33 mouse cellular contexts compared by ENCODE assay signal in the genomic region with DNA sequence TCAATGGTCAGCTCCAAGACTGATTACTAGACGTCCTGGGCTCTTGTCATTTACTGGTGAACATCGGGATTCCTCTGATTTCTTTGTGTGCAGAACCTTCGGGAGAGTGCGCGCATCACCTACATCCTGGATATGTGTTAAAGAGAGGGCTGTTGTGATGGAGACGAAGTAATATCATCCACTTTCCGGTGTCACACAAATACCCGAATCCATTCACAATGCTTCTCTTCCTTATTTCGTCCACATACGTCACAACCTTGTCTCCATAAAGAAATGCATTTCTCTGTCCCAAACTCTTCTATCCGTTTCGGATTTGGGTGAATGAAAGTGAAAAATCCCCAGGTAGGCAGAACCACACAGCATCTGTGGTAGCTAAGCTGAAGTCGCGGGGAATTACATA. TPM values are rescaled to one million over a fixed set of nuclear protein-coding genes. Genes with fewer than 3 reads are reported as not detected.
A peak's percentile ranks its signal among the peaks of the same experiment; 100 is the strongest.
DNase-seq lines count a peak whose midpoint lies in the region; ATAC-seq lines count a peak whose summit lies in the region.
"Had no signal": no experiment of that assay in that cellular context is flagged by ENCODE, and none has a peak within 500 bp of the region (broad histone marks: within the 10 kb centered on the region; RNA-seq: fewer than 3 reads in every experiment).

No protein-coding gene starts in this region.

- H3K4me2 ChIP-seq in heart, embryonic 16.5 days (ENCODE audit: low read depth, low read length): no peak overlapping the region
- H3K4me2 ChIP-seq in neural tube, embryonic 11.5 days (ENCODE audit: low read depth): no peak overlapping the region
- peak overlapping the region; percentile 50 for H3K4me2 ChIP-seq in embryonic facial prominence, embryonic 14.5 days (ENCODE audit: low read depth, low read length)
- H3K4me2 ChIP-seq: midbrain, embryonic 15.5 days had no signal

- peaks cover 9% of the 10 kb centered on the region for H3K4me1 ChIP-seq in heart, embryonic 16.5 days (ENCODE audit: control insufficient read depth, insufficient read depth, low read length)
- 0 out of 2 replicates have a peak, but pooled peaks cover 8% of the 10 kb centered on the region for H3K4me1 ChIP-seq in neural tube, embryonic 11.5 days (ENCODE audit: control insufficient read depth, insufficient read depth, low read length)
- 0 out of 2 replicates have a peak, but pooled peaks cover 4% of the 10 kb centered on the region for H3K4me1 ChIP-seq in embryonic facial prominence, embryonic 14.5 days (ENCODE audit: control insufficient read depth, insufficient read depth, low read length)

- no peaks in the 10 kb centered on the region for H3K9me3 ChIP-seq in heart, embryonic 16.5 days (replicated peaks; ENCODE audit: control insufficient read depth, low read length)
- no peaks in the 10 kb centered on the region for H3K9me3 ChIP-seq in neural tube, embryonic 11.5 days (ENCODE audit: control insufficient read depth, low read length)
- H3K9me3 ChIP-seq in embryonic facial prominence, embryonic 14.5 days (ENCODE audit: control insufficient read depth, low read length): no peaks in the 10 kb centered on the region
- H3K9me3 ChIP-seq: forebrain, embryonic 13.5 days; heart, embryonic 10.5 days; liver, embryonic 12.5 days; midbrain, embryonic 15.5 days; neural tube, embryonic 15.5 days had no signal

- ATAC-seq in heart, embryonic 16.5 days (replicated peaks; ENCODE audit: extremely low read depth, insufficient read depth, low FRiP score): no peak
- no peak for ATAC-seq in neural tube, embryonic 11.5 days (ENCODE audit: insufficient read depth, low FRiP score, low TSS enrichment)
- ATAC-seq in embryonic facial prominence, embryonic 14.5 days (ENCODE audit: low read depth): no peak
- ATAC-seq: CD4-positive, CD25-positive, alpha-beta regulatory T cell, adult 4 months; liver, embryonic 12.5 days; midbrain, embryonic 15.5 days had no signal

- H3K27me3 ChIP-seq in heart, embryonic 16.5 days (ENCODE audit: control insufficient read depth, insufficient read depth, low read length): peaks cover 92% of the 10 kb centered on the region
- peaks cover 98% of the 10 kb centered on the region for H3K27me3 ChIP-seq in neural tube, embryonic 11.5 days (ENCODE audit: control insufficient read depth, insufficient read depth, low read length)
- H3K27me3 ChIP-seq in embryonic facial prominence, embryonic 14.5 days (replicated peaks; ENCODE audit: control insufficient read depth, insufficient read depth, low read length): peaks cover 97% of the 10 kb centered on the region

- H3K4me3 ChIP-seq in heart, embryonic 16.5 days (ENCODE audit: low read length): peak overlapping the region; percentile 50; the same call in 1 of the 2 replicates
- no peak overlapping the region for H3K4me3 ChIP-seq in neural tube, embryonic 11.5 days (ENCODE audit: low read depth, low read length)
- H3K4me3 ChIP-seq in embryonic facial prominence, embryonic 14.5 days (ENCODE audit: low read depth, low read length): peak overlapping the region; percentile 41
- H3K4me3 ChIP-seq: left cerebral cortex, adult 2 months; midbrain, embryonic 15.5 days; myocyte had no signal

- no peaks in the 10 kb centered on the region for H3K36me3 ChIP-seq in heart, embryonic 16.5 days (ENCODE audit: control insufficient read depth, insufficient read depth)
- no peaks in the 10 kb centered on the region for H3K36me3 ChIP-seq in neural tube, embryonic 11.5 days (ENCODE audit: control insufficient read depth, insufficient read depth, low read length)
- no peaks in the 10 kb centered on the region for H3K36me3 ChIP-seq in embryonic facial prominence, embryonic 14.5 days (ENCODE audit: control insufficient read depth, insufficient read depth, low read length)
- H3K36me3 ChIP-seq: heart, embryonic 10.5 days; liver, embryonic 12.5 days; midbrain, embryonic 15.5 days; neural tube, embryonic 15.5 days had no signal

- H3K27ac ChIP-seq in heart, embryonic 16.5 days (ENCODE audit: low read length): no peak overlapping the region
- no peak overlapping the region for H3K27ac ChIP-seq in neural tube, embryonic 11.5 days (ENCODE audit: low read depth, low read length)
- H3K27ac ChIP-seq in embryonic facial prominence, embryonic 14.5 days (replicated peaks; ENCODE audit: low read depth, low read length): no peak overlapping the region
- H3K27ac ChIP-seq: forebrain, embryonic 13.5 days; heart, embryonic 10.5 days; hindbrain, embryonic 14.5 days; kidney, postnatal 0 days; left cerebral cortex, adult 2 months; liver, embryonic 12.5 days; midbrain, embryonic 15.5 days; neural tube, embryonic 15.5 days; stomach, postnatal 0 days had no signal

- 4% methylated on average over 14 of the region's 14 CpGs for WGBS in heart, embryonic 16.5 days
- under 1% methylated on average over 14 of the region's 14 CpGs for WGBS in neural tube, embryonic 11.5 days
- 10% methylated on average over 14 of the region's 14 CpGs for WGBS in embryonic facial prominence, embryonic 14.5 days

- DNase-seq in heart, postnatal 4 days: no peak
- DNase-seq in neural tube, embryonic 11.5 days (ENCODE audit: low spot score): peak; percentile 18
- no peak for DNase-seq in neural tube, embryonic 10.5 days (ENCODE audit: extremely low spot score, low spot score)
- DNase-seq in embryonic facial prominence, embryonic 14.5 days (ENCODE audit: low spot score): no peak
- DNase-seq in right cerebral cortex, postnatal 14 days: no peak
- DNase-seq in urinary bladder, postnatal 25 days (ENCODE audit: low spot score): no peak
- DNase-seq: adrenal gland, adult 2 months; cerebellum, adult 18-20 months; cerebellum, postnatal 25 days; heart, postnatal 10 days; kidney, adult 2 months; layer of hippocampus, adult 9-11 months; lung, adult 2 months; thymus, adult 2 months; thymus, postnatal 4 days had no signal

- H3K9ac ChIP-seq in heart, embryonic 16.5 days (ENCODE audit: low read length): no peak overlapping the region
- no peak overlapping the region for H3K9ac ChIP-seq in neural tube, embryonic 11.5 days (ENCODE audit: low read length)
- H3K9ac ChIP-seq in embryonic facial prominence, embryonic 14.5 days (ENCODE audit: low read depth, low read length): peak overlapping the region; percentile 20; the same call in 1 of the 2 replicates
- H3K9ac ChIP-seq: forebrain, embryonic 13.5 days; hindbrain, embryonic 14.5 days; liver, embryonic 12.5 days; midbrain, embryonic 15.5 days; neural tube, embryonic 15.5 days had no signal

RNA-seq across cellular contexts. Expression of gene Pax9, which starts 2.8 kb away (rescaled TPM):
- polyA plus RNA-seq in heart, embryonic 16.5 days (2015; fragmentation: Nextera tagmentation; extraction: Ambion mirVana): 1.6 and 2.4 TPM in 2 replicates
- under 1 TPM; 0.12 to 0.20 TPM for total RNA-seq in heart, postnatal 4 days (2021)
- 3.7 and 4.8 TPM in 2 replicates for polyA plus RNA-seq in neural tube, embryonic 11.5 days (2014; fragmentation: Nextera tagmentation; extraction: Ambion mirVana)
- 9.2 and 9.4 TPM in 2 replicates for polyA plus RNA-seq in embryonic facial prominence, embryonic 14.5 days (2014; fragmentation: Nextera tagmentation; extraction: Ambion mirVana)
- total RNA-seq: adrenal gland, adult 2 months; left cerebral cortex, adult 2 months; left cerebral cortex, postnatal 36 days; megakaryocyte, adult 5-6 weeks had no signal
- polyA plus RNA-seq: adrenal gland, adult 2 months; forebrain, embryonic 13.5 days; frontal cortex, adult 2 months; gonadal fat pad, adult 2 months; hindbrain, embryonic 14.5 days; intestine, embryonic 14.5 days; kidney, adult 2 months; large intestine, adult 2 months; midbrain, embryonic 15.5 days had no signal
